In genomic region chr6:100338291-100338690, GRCm38 (mm10) we compare ENCODE assay signal across 22 mouse cellular contexts.
"Had no signal": no experiment of that assay in that cellular context is flagged by ENCODE, and none has a peak within 500 bp of the region (broad histone marks: within the 10 kb centered on the region; RNA-seq: fewer than 3 reads in every experiment).

No protein-coding gene starts in this region.

- ATAC-seq: hindbrain, embryonic 16.5 days; hindbrain, postnatal 0 days; inflammation-experienced regulatory T-cells, adult 6 months; intestine, embryonic 15.5 days; intestine, embryonic 16.5 days; intestine, postnatal 0 days had no signal

- DNase-seq: heart, postnatal 10 days; heart, postnatal 14 days; heart, postnatal 36 days; heart, postnatal 4 days; kidney, adult 11 months; kidney, adult 18-20 months; kidney, adult 2 months; kidney, adult 8-10 months; kidney, adult 9 months; kidney, postnatal 10 days; kidney, postnatal 14 days; kidney, postnatal 25 days; kidney, postnatal 36 days; kidney, postnatal 4 days; layer of hippocampus, adult 9-11 months; layer of hippocampus, postnatal 36 days had no signal
